Mouse (Mus musculus) small intestine, adult 2 months (tissue): ENCODE data around the gene Tmem41a.

Source experiments
- CTCF ChIP-seq: fragments of 200-500 bp; IDR thresholded peaks from 2 replicates; pipeline ENCODE4 v1.5.1; 2012; ENCODE audit warnings: low read depth, mild to moderate bottlenecking, control low read depth, inconsistent platforms, low read length, moderate library complexity, mixed read lengths; ENCODE audit not compliant: insufficient replicate concordance, insufficient read length; ENCODE audit errors: extremely low read depth
- POLR2A ChIP-seq: fragments of 200-500 bp; IDR thresholded peaks from 2 replicates; pipeline ENCODE4 v1.6.1; 2012; ENCODE audit warnings: low read depth, mild to moderate bottlenecking, control low read depth, inconsistent platforms, low read length, moderate library complexity

DNA sequence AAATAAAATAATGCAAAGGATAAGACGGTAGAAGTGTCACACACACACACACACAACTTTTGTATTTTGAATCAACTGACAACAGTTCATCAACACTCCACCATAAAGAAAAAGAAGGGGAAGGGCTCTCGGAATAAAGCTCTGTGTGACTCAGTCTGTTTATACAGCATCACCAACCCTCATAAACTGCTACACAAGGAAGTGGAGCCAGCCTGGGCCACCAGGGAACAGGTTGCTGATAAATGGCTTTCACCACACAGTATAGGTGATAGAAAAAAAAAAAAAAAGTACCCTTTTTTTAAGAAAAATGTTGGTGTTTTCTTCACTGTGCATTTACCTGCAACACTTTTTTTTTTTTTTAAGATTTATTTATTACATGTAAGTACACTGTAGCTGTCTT lies 44.4 kb upstream of the Tmem41a start:
- no peak for TF ChIP-seq POLR2A
- TF ChIP-seq CTCF: no peak
